Mouse (Mus musculus): ENCODE results near the gene Dscaml1. TPM values are rescaled to one million over a fixed set of nuclear protein-coding genes. Genes with fewer than 3 reads are reported as not detected.

Dscaml1 gene
- polyA plus RNA-seq, 1 experiment from 2014 or later, result 7.0 TPM

- no peak for ATAC-seq (ENCODE audit: low FRiP score)
- H3K4me2 ChIP-seq, result no peak overlapping the region
- no peaks in the 10 kb centered on the region for H3K9me3 ChIP-seq
- H3K4me1 ChIP-seq, result peaks cover 34% of the 10 kb centered on the region
- H3K36me3 ChIP-seq (replicated peaks), result no peaks in the 10 kb centered on the region
- H3K27me3 ChIP-seq, result peaks cover 6% of the 10 kb centered on the region; the same call in 1 of the 2 replicates
- H3K9ac ChIP-seq, result no peak overlapping the region
- H3K4me3 ChIP-seq (replicated peaks), result no peak overlapping the region
- H3K27ac ChIP-seq, result no peak overlapping the region
- 89% methylated on average over 3 of the region's 3 CpGs for WGBS
Measured at GRCm38 (mm10) chr9:45500071-45500595, 73.7 kb downstream of the Dscaml1 start.

GRCm38 (mm10) chr9:45501295-45501927, 75.0 kb downstream of the Dscaml1 start:
- WGBS, result 39% methylated on average over 5 of the region's 5 CpGs
- Histone ChIP-seq H3K9ac (no peak overlapping the region), H3K36me3 (replicated peaks) (no peaks in the 10 kb centered on the region), H3K27me3 (peaks cover 6% of the 10 kb centered on the region; the same call in 1 of the 2 replicates), H3K9me3 (no peaks in the 10 kb centered on the region), H3K27ac (peak overlapping the region; percentile 83; the same call in 1 of the 2 replicates), H3K4me3 (replicated peaks) (no peak overlapping the region), H3K4me1 (peaks cover 44% of the 10 kb centered on the region), H3K4me2 (no peak overlapping the region; the same call in 1 of the 2 replicates)
- ATAC-seq (ENCODE audit: low FRiP score), result no peak

GRCm38 (mm10) chr9:45501963-45502641, 75.7 kb downstream of the Dscaml1 start:
- peak; percentile 66 for ATAC-seq (ENCODE audit: low FRiP score)
- H3K9me3 ChIP-seq, result no peaks in the 10 kb centered on the region
- no peak overlapping the region; the same call in 1 of the 2 replicates for H3K9ac ChIP-seq
- WGBS, result 2% methylated on average over 14 of the region's 14 CpGs
- H3K4me3 ChIP-seq (replicated peaks), result no peak overlapping the region
- H3K27me3 ChIP-seq, result peaks cover 6% of the 10 kb centered on the region; the same call in 1 of the 2 replicates
- peak overlapping the region; percentile 83 for H3K27ac ChIP-seq
- H3K4me1 ChIP-seq, result peaks cover 44% of the 10 kb centered on the region
- peak overlapping the region; percentile 21 for H3K4me2 ChIP-seq
- no peaks in the 10 kb centered on the region for H3K36me3 ChIP-seq (replicated peaks)

- no peak overlapping the region for H3K9ac ChIP-seq
- no peaks in the 10 kb centered on the region for H3K9me3 ChIP-seq
- H3K36me3 ChIP-seq (replicated peaks), result no peaks in the 10 kb centered on the region
- peaks cover 50% of the 10 kb centered on the region for H3K4me1 ChIP-seq
- peak overlapping the region; percentile 19; the same call in 1 of the 2 replicates for H3K27ac ChIP-seq
- WGBS, result 68% methylated on average over 5 of the region's 5 CpGs
- H3K4me2 ChIP-seq, result no peak overlapping the region
- peaks cover 6% of the 10 kb centered on the region; the same call in 1 of the 2 replicates for H3K27me3 ChIP-seq
- no peak overlapping the region for H3K4me3 ChIP-seq (replicated peaks)
- ATAC-seq (ENCODE audit: low FRiP score), result no peak
Measured at GRCm38 (mm10) chr9:45504977-45505376, 78.5 kb downstream of the Dscaml1 start.

- 0 out of 2 replicates have a peak overlapping the region, but pooled peaks have one; percentile 19 for H3K27ac ChIP-seq
Measured at GRCm38 (mm10) chr9:45505487-45505939, 79.1 kb downstream of the Dscaml1 start.

GRCm38 (mm10) chr9:45507482-45507881, 81.1 kb downstream of the Dscaml1 start:
- no peaks in the 10 kb centered on the region for H3K9me3 ChIP-seq
- H3K27ac ChIP-seq, result no peak overlapping the region
- no peak overlapping the region for H3K9ac ChIP-seq
- no peak for ATAC-seq (ENCODE audit: low FRiP score)
- H3K4me3 ChIP-seq (replicated peaks), result no peak overlapping the region
- no peak overlapping the region for H3K4me2 ChIP-seq
- H3K27me3 ChIP-seq, result peaks cover 6% of the 10 kb centered on the region; the same call in 1 of the 2 replicates
- peaks cover 46% of the 10 kb centered on the region for H3K4me1 ChIP-seq
- 77% methylated on average over 9 of the region's 9 CpGs for WGBS
- H3K36me3 ChIP-seq (replicated peaks), result no peaks in the 10 kb centered on the region

More at GRCm38 (mm10) chr9:45505487-45505939, 79.1 kb downstream of the Dscaml1 start:
- Histone ChIP-seq H3K9me3 (no peaks in the 10 kb centered on the region), H3K4me2 (no peak overlapping the region), H3K27me3 (peaks cover 6% of the 10 kb centered on the region; the same call in 1 of the 2 replicates), H3K4me1 (peaks cover 55% of the 10 kb centered on the region), H3K36me3 (replicated peaks) (no peaks in the 10 kb centered on the region), H3K9ac (no peak overlapping the region), H3K4me3 (replicated peaks) (no peak overlapping the region)
- ATAC-seq (ENCODE audit: low FRiP score), result peak; percentile 57
- WGBS, result 59% methylated on average over 4 of the region's 4 CpGs

GRCm38 (mm10) chr9:45510806-45511546, 84.5 kb downstream of the Dscaml1 start:
- peak overlapping the region; percentile 90 for H3K27ac ChIP-seq

GRCm38 (mm10) chr9:45517993-45518705, 91.7 kb downstream of the Dscaml1 start:
- H3K4me3 ChIP-seq (replicated peaks), result no peak overlapping the region
- no peaks in the 10 kb centered on the region for H3K27me3 ChIP-seq
- no peak overlapping the region for H3K4me2 ChIP-seq
- no peaks in the 10 kb centered on the region for H3K9me3 ChIP-seq
- ATAC-seq (ENCODE audit: low FRiP score), result no peak
- no peaks in the 10 kb centered on the region for H3K36me3 ChIP-seq (replicated peaks)
- H3K9ac ChIP-seq, result no peak overlapping the region
- 87% methylated on average over 11 of the region's 11 CpGs for WGBS
- no peak overlapping the region for H3K27ac ChIP-seq
- H3K4me1 ChIP-seq, result peaks cover 6% of the 10 kb centered on the region; the same call in 1 of the 2 replicates

More at GRCm38 (mm10) chr9:45510806-45511546, 84.5 kb downstream of the Dscaml1 start:
- Histone ChIP-seq H3K4me1 (peaks cover 28% of the 10 kb centered on the region), H3K36me3 (replicated peaks) (no peaks in the 10 kb centered on the region), H3K9me3 (no peaks in the 10 kb centered on the region), H3K9ac (no peak overlapping the region), H3K4me3 (replicated peaks) (no peak overlapping the region), H3K27me3 (no peaks in the 10 kb centered on the region), H3K4me2 (no peak overlapping the region)
- peak; percentile 51; the same call in 1 of the 2 replicates for ATAC-seq (ENCODE audit: low FRiP score)
- WGBS, result 23% methylated on average over 10 of the region's 10 CpGs

GRCm38 (mm10) chr9:45519841-45520240, 93.4 kb downstream of the Dscaml1 start:
- Histone ChIP-seq H3K36me3 (replicated peaks) (no peaks in the 10 kb centered on the region), H3K9me3 (no peaks in the 10 kb centered on the region), H3K27me3 (no peaks in the 10 kb centered on the region), H3K4me3 (replicated peaks) (no peak overlapping the region), H3K4me2 (no peak overlapping the region), H3K27ac (no peak overlapping the region), H3K4me1 (peaks cover 6% of the 10 kb centered on the region; the same call in 1 of the 2 replicates), H3K9ac (no peak overlapping the region)
- WGBS, result 66% methylated on average over 6 of the region's 6 CpGs
- no peak for ATAC-seq (ENCODE audit: low FRiP score)

GRCm38 (mm10) chr9:45522866-45523265, 96.4 kb downstream of the Dscaml1 start:
- 78% methylated on average over 3 of the region's 3 CpGs for WGBS
- Histone ChIP-seq H3K4me1 (peaks cover 5% of the 10 kb centered on the region; the same call in 1 of the 2 replicates), H3K9ac (no peak overlapping the region), H3K9me3 (no peaks in the 10 kb centered on the region), H3K36me3 (replicated peaks) (no peaks in the 10 kb centered on the region), H3K4me3 (replicated peaks) (no peak overlapping the region), H3K4me2 (no peak overlapping the region), H3K27me3 (no peaks in the 10 kb centered on the region), H3K27ac (no peak overlapping the region)
- no peak for ATAC-seq (ENCODE audit: low FRiP score)

GRCm38 (mm10) chr9:45524505-45524904, 98.1 kb downstream of the Dscaml1 start:
- Histone ChIP-seq H3K9me3 (no peaks in the 10 kb centered on the region), H3K9ac (no peak overlapping the region), H3K4me2 (no peak overlapping the region), H3K4me3 (replicated peaks) (no peak overlapping the region), H3K36me3 (replicated peaks) (no peaks in the 10 kb centered on the region), H3K27me3 (no peaks in the 10 kb centered on the region), H3K4me1 (no peaks in the 10 kb centered on the region), H3K27ac (no peak overlapping the region)
- WGBS, result 76% methylated on average over 8 of the region's 8 CpGs
- no peak for ATAC-seq (ENCODE audit: low FRiP score)
